25 mouse cellular contexts compared by ENCODE assay signal in genomic region chr4:150649327-150649726, GRCm38 (mm10). TPM values are rescaled to one million over a fixed set of nuclear protein-coding genes. Genes with fewer than 3 reads are reported as not detected.
DNase-seq lines count a peak whose midpoint lies in the region; ATAC-seq and TF ChIP-seq lines count a peak whose summit lies in the region.
"Had no signal": no experiment of that assay in that cellular context is flagged by ENCODE, and none has a peak within 500 bp of the region (broad histone marks: within the 10 kb centered on the region; RNA-seq: fewer than 3 reads in every experiment).

No protein-coding gene starts in this region.

- H3K4me3 ChIP-seq in liver, embryonic 13.5 days (replicated peaks): no peak overlapping the region
- no peak overlapping the region for H3K4me3 ChIP-seq in lung, postnatal 0 days (ENCODE audit: low read depth, low read length)
- H3K4me3 ChIP-seq: embryonic facial prominence, embryonic 15.5 days; heart, adult 2 months; midbrain, embryonic 13.5 days had no signal

- peak; percentile 26 for DNase-seq in spleen, adult 12 weeks (ENCODE audit: low spot score)
- DNase-seq in spleen, adult 18-20 months: no peak
- DNase-seq in liver, embryonic 13.5 days: peak; percentile 75
- no peak for DNase-seq in left cerebral cortex, postnatal 4 days
- no peak for DNase-seq in embryo, embryonic 11 days
- DNase-seq in lung, postnatal 0 days (ENCODE audit: low spot score): no peak
- DNase-seq: adrenal gland, adult 2 months; cerebellum, adult 8-10 months; cerebellum, postnatal 36 days; forebrain, postnatal 0 days; gastrocnemius, postnatal 14 days; heart, adult 2 months; heart, postnatal 36 days; kidney, adult 2 months; kidney, postnatal 10 days; lung, adult 18-20 months; lung, postnatal 14 days had no signal

- TF ChIP-seq CTCF in lung, postnatal 0 days (IDR thresholded peaks at IDR 0.05): no peak

- peak overlapping the region; percentile 58; the same call in 1 of the 2 replicates for H3K27ac ChIP-seq in liver, embryonic 13.5 days
- no peak overlapping the region for H3K27ac ChIP-seq in lung, postnatal 0 days (ENCODE audit: low read length)
- H3K27ac ChIP-seq: embryonic facial prominence, embryonic 15.5 days; heart, adult 2 months; hindbrain, embryonic 14.5 days; midbrain, embryonic 13.5 days had no signal

- 30% methylated on average over 5 of the region's 5 CpGs for WGBS in liver, embryonic 13.5 days (ENCODE audit: insufficient replicate concordance)
- WGBS in lung, postnatal 0 days: 67% methylated on average over 5 of the region's 5 CpGs

- peak overlapping the region; percentile 32 for H3K4me2 ChIP-seq in liver, embryonic 13.5 days
- H3K4me2 ChIP-seq in lung, postnatal 0 days (replicated peaks; ENCODE audit: low read depth, low read length): no peak overlapping the region
- H3K4me2 ChIP-seq: embryonic facial prominence, embryonic 15.5 days; hindbrain, embryonic 14.5 days; midbrain, embryonic 13.5 days had no signal

- ATAC-seq in erythroblast, adult 5-6 weeks (replicated peaks; ENCODE audit: low FRiP score, poor library complexity, severe bottlenecking): peak; percentile 89
- ATAC-seq in liver, embryonic 13.5 days (ENCODE audit: low read depth): peak; percentile 90
- ATAC-seq in megakaryocyte-erythroid progenitor cell, adult 5-6 weeks (replicated peaks; ENCODE audit: low FRiP score, low TSS enrichment, poor library complexity, severe bottlenecking): peak; percentile 87
- ATAC-seq in lung, postnatal 0 days: no peak
- ATAC-seq: CD4-positive, CD25-positive, alpha-beta regulatory T cell, adult 4 months; forebrain, postnatal 0 days; midbrain, embryonic 13.5 days had no signal

- H3K4me1 ChIP-seq in liver, embryonic 13.5 days (replicated peaks): peaks cover 40% of the 10 kb centered on the region
- no peaks in the 10 kb centered on the region for H3K4me1 ChIP-seq in lung, postnatal 0 days (ENCODE audit: insufficient read depth, low read depth, low read length)

- H3K27me3 ChIP-seq in liver, embryonic 13.5 days: peaks cover 27% of the 10 kb centered on the region
- H3K27me3 ChIP-seq in lung, postnatal 0 days (replicated peaks; ENCODE audit: insufficient read depth, low read length): peaks cover 8% of the 10 kb centered on the region; the same call in 1 of the 2 replicates

- TF ChIP-seq EP300 in lung, postnatal 0 days (IDR thresholded peaks at IDR 0.05): no peak

- H3K9ac ChIP-seq in liver, embryonic 13.5 days: peak overlapping the region; percentile 10; the same call in 1 of the 2 replicates
- H3K9ac ChIP-seq in lung, postnatal 0 days (replicated peaks; ENCODE audit: low read depth): no peak overlapping the region
- H3K9ac ChIP-seq: embryonic facial prominence, embryonic 15.5 days; forebrain, postnatal 0 days; hindbrain, embryonic 14.5 days; midbrain, embryonic 13.5 days had no signal

- H3K36me3 ChIP-seq in liver, embryonic 13.5 days: no peaks in the 10 kb centered on the region
- no peaks in the 10 kb centered on the region for H3K36me3 ChIP-seq in lung, postnatal 0 days (ENCODE audit: insufficient read depth, low read length)
- H3K36me3 ChIP-seq: embryonic facial prominence, embryonic 15.5 days; midbrain, embryonic 13.5 days had no signal

- no peaks in the 10 kb centered on the region for H3K9me3 ChIP-seq in liver, embryonic 13.5 days (replicated peaks)
- H3K9me3 ChIP-seq in lung, postnatal 0 days (ENCODE audit: low read length): no peaks in the 10 kb centered on the region; the same call in 1 of the 2 replicates
- H3K9me3 ChIP-seq: embryonic facial prominence, embryonic 15.5 days; midbrain, embryonic 13.5 days had no signal

- intact Hi-C loops in left cerebral cortex, postnatal 4 days (cut with DNase I): no loop called here

RNA-seq across cellular contexts. Expression of gene Slc45a1, which starts 2.6 kb away (rescaled TPM):
- total RNA-seq in erythroblast, adult 5-6 weeks (2015; ENCODE audit: low replicate concordance): not detected in 2 replicates
- not detected in 2 replicates for total RNA-seq in erythroblast, adult 5-6 weeks (2017; ENCODE audit: low replicate concordance)
- polyA plus RNA-seq in liver, embryonic 13.5 days (2015; fragmentation: Nextera tagmentation; extraction: Ambion mirVana): not detected in 2 replicates
- not detected in 2 replicates for total RNA-seq in megakaryocyte-erythroid progenitor cell, adult 5-6 weeks (2014; fragmentation: Nextera tagmentation)
- total RNA-seq in megakaryocyte-erythroid progenitor cell, adult 5-6 weeks (2017): not detected in 2 replicates
- total RNA-seq in left cerebral cortex, postnatal 4 days (2021): 10 to 100 TPM; 40.9 to 41.7 TPM
- 0.04 TPM in 1 of 2 replicates, not detected in the other for polyA plus RNA-seq in lung, postnatal 0 days (2015; fragmentation: Nextera tagmentation; extraction: Ambion mirVana)
- total RNA-seq: gastrocnemius, postnatal 14 days; heart, adult 2 months; heart, postnatal 36 days; megakaryocyte, adult 5-6 weeks; monocyte, adult 5-6 weeks had no signal
- polyA plus RNA-seq: CD4-positive, CD25-positive, alpha-beta regulatory T cell, adult 4 months; heart, adult 2 months had no signal

Comparison
In these comparisons a context has a peak if more than half of its experiments do, and no peak if none do; other contexts are left out.
1. DNase-seq: peak in spleen, adult 12 weeks (single experiment) and liver, embryonic 13.5 days (single experiment); none in spleen, adult 18-20 months (0 of 2), left cerebral cortex, postnatal 4 days (single experiment), embryo, embryonic 11 days (single experiment) and lung, postnatal 0 days (single experiment).
2. RNA of gene Slc45a1, which starts 2.6 kb away (total RNA-seq): 40.9 to 41.7 TPM in left cerebral cortex, postnatal 4 days; not detected in megakaryocyte-erythroid progenitor cell, adult 5-6 weeks and not detected in erythroblast, adult 5-6 weeks; every median in the first group is over 10 times any median in the second.